Mouse (Mus musculus): ENCODE measurements at regions not wholly inside any gene's neighbourhood (a gene's known extent, or its start where the extent isn't known, plus 50 kb on each side); places are given as distances from the start of the nearest gene placed in this dataset.

GRCm38 (mm10) chr1:193564225-193564624, 194.1 kb upstream of the Camk1g start:
- no peak for DNase-seq (ENCODE audit: low read depth in 1 of 2, low spot score in 2 of 2)
- Histone ChIP-seq H3K4me1 (ENCODE audit: control insufficient read depth, insufficient read depth, insufficient read length) (no peaks in the 10 kb centered on the region), H3K27me3 (ENCODE audit: control insufficient read depth, insufficient read depth, low read length) (no peaks in the 10 kb centered on the region), H3K36me3 (ENCODE audit: control insufficient read depth, insufficient read depth, low read length) (no peaks in the 10 kb centered on the region), H3K27ac (ENCODE audit: insufficient read depth, low read length) (no peak overlapping the region), H3K4me3 (ENCODE audit: extremely low read depth, insufficient read depth, insufficient read length) (no peak overlapping the region)
- 84% methylated on average over 3 of the region's 3 CpGs for WGBS
- TF ChIP-seq POLR2A (IDR thresholded peaks at IDR 0.05; ENCODE audit: low read depth, low read length) (no peak), CTCF (IDR thresholded peaks at IDR 0.05; ENCODE audit: extremely low read depth, insufficient read depth, insufficient read length, insufficient replicate concordance) (no peak)

- Histone ChIP-seq H3K27ac (ENCODE audit: insufficient read depth, low read length) (no peak overlapping the region), H3K4me3 (ENCODE audit: extremely low read depth, insufficient read depth, insufficient read length) (no peak overlapping the region), H3K36me3 (ENCODE audit: control insufficient read depth, insufficient read depth, low read length) (no peaks in the 10 kb centered on the region), H3K4me1 (ENCODE audit: control insufficient read depth, insufficient read depth, insufficient read length) (no peaks in the 10 kb centered on the region), H3K27me3 (ENCODE audit: control insufficient read depth, insufficient read depth, low read length) (no peaks in the 10 kb centered on the region)
- TF ChIP-seq POLR2A (IDR thresholded peaks at IDR 0.05; ENCODE audit: low read depth, low read length) (no peak), CTCF (IDR thresholded peaks at IDR 0.05; ENCODE audit: extremely low read depth, insufficient read depth, insufficient read length, insufficient replicate concordance) (no peak)
- 88% methylated on average over 2 of the region's 2 CpGs for WGBS
- DNase-seq (ENCODE audit: low read depth in 1 of 2, low spot score in 2 of 2): no peak
Observed at GRCm38 (mm10) chr1:193562242-193562641, 192.1 kb upstream of the Camk1g start.

DNA sequence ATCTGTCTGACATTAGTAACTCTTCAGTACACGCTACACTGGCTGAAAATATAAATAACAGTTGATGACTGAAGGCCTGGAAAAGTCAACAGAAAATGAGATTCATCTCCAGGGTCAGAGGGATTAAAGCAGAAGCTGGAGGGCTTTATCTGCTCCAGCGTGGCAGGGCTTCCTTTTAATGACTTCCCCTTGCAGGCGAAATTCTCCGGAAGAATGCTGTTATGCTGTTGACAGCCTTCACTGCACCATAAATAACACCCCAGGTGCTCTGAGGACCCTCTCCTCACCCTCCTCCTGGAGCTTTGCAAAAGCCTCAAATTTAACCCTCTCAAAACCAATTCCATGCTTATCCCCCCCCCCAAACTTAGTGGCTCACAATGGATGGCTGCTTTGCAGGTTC, 188.0 kb upstream of the Camk1g start:
- Histone ChIP-seq H3K4me3 (ENCODE audit: extremely low read depth, insufficient read depth, insufficient read length) (no peak overlapping the region), H3K27me3 (ENCODE audit: control insufficient read depth, insufficient read depth, low read length) (no peaks in the 10 kb centered on the region), H3K36me3 (ENCODE audit: control insufficient read depth, insufficient read depth, low read length) (no peaks in the 10 kb centered on the region), H3K4me1 (ENCODE audit: control insufficient read depth, insufficient read depth, insufficient read length) (no peaks in the 10 kb centered on the region), H3K27ac (ENCODE audit: insufficient read depth, low read length) (no peak overlapping the region)
- no peak for TF ChIP-seq CTCF (IDR thresholded peaks at IDR 0.05; ENCODE audit: extremely low read depth, insufficient read depth, insufficient read length, insufficient replicate concordance)
- no peak for TF ChIP-seq POLR2A (IDR thresholded peaks at IDR 0.05; ENCODE audit: low read depth, low read length)
- WGBS: 12% methylated on average over 4 of the region's 4 CpGs
- no peak for DNase-seq (ENCODE audit: low read depth in 1 of 2, low spot score in 2 of 2)

DNA sequence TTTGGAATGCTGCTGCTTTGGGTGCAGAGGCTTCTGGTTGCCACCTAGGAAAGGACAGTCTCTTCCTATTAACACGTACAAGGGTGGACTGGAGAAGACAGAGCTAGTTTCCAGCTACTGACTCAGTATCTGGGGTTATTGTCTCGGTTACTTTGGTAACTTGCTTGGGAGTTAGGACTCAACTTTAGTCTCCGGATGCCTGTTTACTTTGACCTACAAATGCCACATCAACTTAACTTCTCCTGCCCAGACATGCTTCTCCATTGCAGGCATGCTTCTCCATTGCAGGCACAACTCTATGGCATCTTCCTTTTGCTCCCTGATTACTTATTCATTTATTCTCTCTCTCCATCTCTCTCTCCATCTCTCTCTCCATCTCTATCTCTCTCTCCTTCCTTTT, 184.6 kb upstream of the Camk1g start:
- Histone ChIP-seq H3K36me3 (ENCODE audit: control insufficient read depth, insufficient read depth, low read length) (no peaks in the 10 kb centered on the region), H3K4me3 (ENCODE audit: extremely low read depth, insufficient read depth, insufficient read length) (no peak overlapping the region), H3K27ac (ENCODE audit: insufficient read depth, low read length) (no peak overlapping the region), H3K27me3 (ENCODE audit: control insufficient read depth, insufficient read depth, low read length) (no peaks in the 10 kb centered on the region), H3K4me1 (ENCODE audit: control insufficient read depth, insufficient read depth, insufficient read length) (no peaks in the 10 kb centered on the region)
- DNase-seq (ENCODE audit: low read depth in 1 of 2, low spot score in 2 of 2): no peak
- WGBS: 89% methylated on average over 3 of the region's 3 CpGs
- TF ChIP-seq CTCF (IDR thresholded peaks at IDR 0.05; ENCODE audit: extremely low read depth, insufficient read depth, insufficient read length, insufficient replicate concordance) (no peak), POLR2A (IDR thresholded peaks at IDR 0.05; ENCODE audit: low read depth, low read length) (no peak)

DNA sequence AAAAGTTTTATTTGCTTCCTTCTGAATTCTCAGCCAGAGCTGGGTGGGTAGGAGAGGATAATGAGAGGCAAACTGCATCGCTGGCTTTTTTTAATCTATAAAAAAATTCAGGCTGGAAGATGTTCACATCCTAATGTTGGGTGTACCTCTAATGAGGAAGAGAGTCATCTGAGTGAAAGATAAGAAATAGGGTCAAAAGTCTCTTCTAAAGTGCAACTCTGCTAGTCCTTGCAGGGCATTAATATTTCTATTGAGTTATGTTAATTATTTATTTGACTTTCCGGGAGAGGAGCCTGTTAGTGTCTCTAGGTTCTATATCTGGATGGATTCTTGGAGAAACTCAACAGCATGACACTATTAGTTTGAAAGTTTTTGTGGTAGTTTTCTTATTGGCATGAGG, 182.2 kb upstream of the Camk1g start:
- H3K4me1 ChIP-seq (ENCODE audit: control insufficient read depth, insufficient read depth, insufficient read length): no peaks in the 10 kb centered on the region
- H3K36me3 ChIP-seq (ENCODE audit: control insufficient read depth, insufficient read depth, low read length): no peaks in the 10 kb centered on the region
- TF ChIP-seq CTCF (IDR thresholded peaks at IDR 0.05; ENCODE audit: extremely low read depth, insufficient read depth, insufficient read length, insufficient replicate concordance) (no peak), POLR2A (IDR thresholded peaks at IDR 0.05; ENCODE audit: low read depth, low read length) (no peak)
- 74% methylated on average over 2 of the region's 2 CpGs for WGBS
- no peak overlapping the region for H3K4me3 ChIP-seq (ENCODE audit: extremely low read depth, insufficient read depth, insufficient read length)
- no peaks in the 10 kb centered on the region for H3K27me3 ChIP-seq (ENCODE audit: control insufficient read depth, insufficient read depth, low read length)
- DNase-seq (ENCODE audit: low read depth in 1 of 2, low spot score in 2 of 2): no peak
- no peak overlapping the region for H3K27ac ChIP-seq (ENCODE audit: insufficient read depth, low read length)

DNA sequence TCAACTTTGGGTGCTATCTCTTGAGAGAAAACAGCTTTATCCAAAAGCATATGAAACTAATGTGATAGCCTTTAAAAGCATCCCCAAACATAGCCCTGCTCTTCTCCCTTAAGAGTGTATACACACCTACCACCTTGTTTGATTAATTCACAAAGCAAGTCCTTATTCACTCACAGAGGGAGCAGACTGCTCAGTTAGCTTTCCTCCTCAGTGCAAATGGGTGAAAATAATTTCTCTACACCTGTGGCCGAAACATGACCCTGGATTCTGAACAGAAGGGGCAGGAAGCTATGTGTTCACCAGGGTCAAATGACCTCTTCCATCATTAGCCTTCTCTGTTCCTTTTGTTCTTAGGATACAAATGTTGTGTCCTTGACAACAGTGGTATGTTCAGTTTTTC, 181.2 kb upstream of the Camk1g start:
- Histone ChIP-seq H3K27me3 (ENCODE audit: control insufficient read depth, insufficient read depth, low read length) (no peaks in the 10 kb centered on the region), H3K4me1 (ENCODE audit: control insufficient read depth, insufficient read depth, insufficient read length) (no peaks in the 10 kb centered on the region), H3K27ac (ENCODE audit: insufficient read depth, low read length) (no peak overlapping the region), H3K36me3 (ENCODE audit: control insufficient read depth, insufficient read depth, low read length) (no peaks in the 10 kb centered on the region), H3K4me3 (ENCODE audit: extremely low read depth, insufficient read depth, insufficient read length) (no peak overlapping the region)
- TF ChIP-seq CTCF (IDR thresholded peaks at IDR 0.05; ENCODE audit: extremely low read depth, insufficient read depth, insufficient read length, insufficient replicate concordance): no peak
- TF ChIP-seq POLR2A (IDR thresholded peaks at IDR 0.05; ENCODE audit: low read depth, low read length): no peak
- DNase-seq (ENCODE audit: low read depth in 1 of 2, low spot score in 2 of 2): no peak
- 80% methylated on average over 1 of the region's 1 CpGs for WGBS

GRCm38 (mm10) chr1:193550761-193551160, 180.7 kb upstream of the Camk1g start:
- no peaks in the 10 kb centered on the region for H3K36me3 ChIP-seq (ENCODE audit: control insufficient read depth, insufficient read depth, low read length)
- no peak for TF ChIP-seq POLR2A (IDR thresholded peaks at IDR 0.05; ENCODE audit: low read depth, low read length)
- no peak for TF ChIP-seq CTCF (IDR thresholded peaks at IDR 0.05; ENCODE audit: extremely low read depth, insufficient read depth, insufficient read length, insufficient replicate concordance)
- no peak for DNase-seq (ENCODE audit: low read depth in 1 of 2, low spot score in 2 of 2)
- WGBS: 42% methylated on average over 2 of the region's 2 CpGs
- no peaks in the 10 kb centered on the region for H3K4me1 ChIP-seq (ENCODE audit: control insufficient read depth, insufficient read depth, insufficient read length)
- no peak overlapping the region for H3K4me3 ChIP-seq (ENCODE audit: extremely low read depth, insufficient read depth, insufficient read length)
- no peaks in the 10 kb centered on the region for H3K27me3 ChIP-seq (ENCODE audit: control insufficient read depth, insufficient read depth, low read length)
- no peak overlapping the region for H3K27ac ChIP-seq (ENCODE audit: insufficient read depth, low read length)
